Mouse (Mus musculus): Measurements from ENCODE around the gene Rem2. TPM values are rescaled to one million over a fixed set of nuclear protein-coding genes. Genes with fewer than 3 reads are reported as not detected.
A peak's percentile ranks its signal among the peaks of the same experiment; 100 is the strongest.

Gene Rem2
- 12.5 TPM in 2 replicates for polyA plus RNA-seq (2016; fragmentation: Nextera tagmentation; extraction: Ambion mirVana)

DNA sequence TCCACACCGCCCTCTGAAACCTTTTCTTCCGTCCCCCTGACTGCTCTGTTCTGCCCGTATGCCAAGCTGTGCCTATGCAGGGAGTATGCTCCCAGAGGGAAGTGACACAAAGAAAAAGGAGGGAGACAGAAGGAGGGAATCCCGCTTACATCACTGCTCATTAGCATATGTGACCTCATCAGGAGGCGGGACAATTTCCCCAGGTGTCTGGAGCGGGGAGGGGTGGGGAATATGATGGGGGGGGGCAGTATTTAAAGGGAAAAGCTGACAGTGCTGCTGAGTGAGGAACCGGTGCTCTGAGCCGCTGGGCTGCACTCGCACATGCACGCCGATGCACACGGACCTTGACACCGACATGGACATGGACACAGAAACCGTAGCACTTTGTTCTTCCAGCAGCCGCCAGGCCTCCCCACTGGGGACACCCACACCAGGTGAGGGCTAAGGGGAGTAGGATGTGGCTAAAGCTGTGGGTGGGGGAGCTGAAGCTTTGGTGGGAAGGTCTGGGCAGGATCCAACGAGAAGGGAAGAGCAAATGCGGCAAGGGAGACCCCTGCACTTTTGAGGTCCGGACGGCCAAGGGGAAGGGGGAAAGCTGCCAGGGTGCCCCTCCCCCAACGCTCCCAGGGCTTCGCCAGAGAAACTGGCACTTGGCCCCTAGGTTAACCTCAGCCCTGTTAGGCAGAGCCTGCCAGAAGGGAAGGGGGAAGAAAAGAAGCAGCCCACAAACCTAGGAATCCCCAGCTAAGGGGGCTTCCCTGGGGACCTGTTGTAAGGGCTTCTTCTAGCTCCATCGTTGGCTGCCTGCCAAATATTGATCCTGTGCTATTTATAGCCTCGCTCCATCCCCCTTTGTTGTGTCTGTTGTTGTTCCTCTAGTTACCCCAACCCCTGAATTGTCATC lies at the start of gene Rem2:
Gene Rem2 (plus strand): TSS at position 160 of the 904 bp plus-strand sequence.
- 2% methylated on average over 23 of the region's 23 CpGs for WGBS
- H3K4me3 ChIP-seq, result peak within 1 kb of the TSS; percentile 67
- peaks cover 59% of the 10 kb centered on the region for H3K27me3 ChIP-seq (ENCODE audit: poor library complexity, severe bottlenecking)
- H3K4me1 ChIP-seq, result peaks cover 58% of the 10 kb centered on the region
- H3K9me3 ChIP-seq, result no peaks in the 10 kb centered on the region
- H3K36me3 ChIP-seq (replicated peaks), result 0 out of 2 replicates have a peak, but pooled peaks cover 2% of the 10 kb centered on the region
- H3K27ac ChIP-seq, result peak within 1 kb of the TSS; percentile 88
- peak; percentile 68 for DNase-seq (ENCODE audit: extremely low spot score, low spot score)

DNA sequence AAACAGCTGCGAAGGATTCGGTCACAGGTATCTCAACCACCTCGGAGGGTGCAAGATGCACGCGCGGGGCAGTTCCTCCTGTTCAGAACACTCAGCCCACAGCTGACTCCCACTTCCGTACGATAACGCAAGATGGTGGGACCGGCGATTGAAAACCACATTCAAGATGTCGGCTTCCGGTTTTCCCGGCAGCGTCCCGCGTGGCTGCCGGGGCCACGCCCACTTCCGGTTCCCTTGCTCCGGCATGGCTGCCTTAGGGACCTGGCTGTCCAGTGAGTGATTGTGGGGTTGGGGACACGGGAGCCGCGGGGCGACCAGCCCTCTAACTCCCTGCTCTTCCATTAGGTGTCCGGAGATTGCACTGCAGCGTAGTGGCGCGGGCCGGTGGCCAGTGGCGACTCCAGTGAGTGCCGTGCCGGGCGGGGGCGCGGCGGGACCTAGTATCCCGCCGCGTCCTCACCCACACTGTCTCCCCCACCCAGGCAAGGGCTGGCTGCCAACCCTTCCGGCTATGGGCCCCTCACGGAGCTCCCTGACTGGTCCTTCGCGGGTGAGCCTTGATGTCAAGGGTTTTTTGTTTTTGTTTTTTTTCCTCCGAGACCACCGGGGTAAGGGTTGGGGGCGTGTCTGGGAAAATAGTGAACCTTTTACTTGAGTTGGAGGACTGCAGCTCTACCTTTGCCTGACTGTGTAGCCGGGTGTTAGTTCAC lies 49.1 kb upstream of the Rem2 start, which contains the start of gene Mrpl52:
Gene Mrpl52 (plus strand): TSS at position 221 of the 710 bp plus-strand sequence.
- DNase-seq (ENCODE audit: extremely low spot score, low spot score), result peak; percentile 94
- peaks cover 18% of the 10 kb centered on the region for H3K36me3 ChIP-seq (replicated peaks)
- H3K4me3 ChIP-seq, result peak within 1 kb of the TSS; percentile 86
- H3K27ac ChIP-seq, result peak within 1 kb of the TSS; percentile 92
- peaks cover 47% of the 10 kb centered on the region for H3K4me1 ChIP-seq
- WGBS, result under 1% methylated on average over 48 of the region's 48 CpGs
- peaks cover 4% of the 10 kb centered on the region for H3K27me3 ChIP-seq (ENCODE audit: poor library complexity, severe bottlenecking)
- H3K9me3 ChIP-seq, result no peaks in the 10 kb centered on the region

DNA sequence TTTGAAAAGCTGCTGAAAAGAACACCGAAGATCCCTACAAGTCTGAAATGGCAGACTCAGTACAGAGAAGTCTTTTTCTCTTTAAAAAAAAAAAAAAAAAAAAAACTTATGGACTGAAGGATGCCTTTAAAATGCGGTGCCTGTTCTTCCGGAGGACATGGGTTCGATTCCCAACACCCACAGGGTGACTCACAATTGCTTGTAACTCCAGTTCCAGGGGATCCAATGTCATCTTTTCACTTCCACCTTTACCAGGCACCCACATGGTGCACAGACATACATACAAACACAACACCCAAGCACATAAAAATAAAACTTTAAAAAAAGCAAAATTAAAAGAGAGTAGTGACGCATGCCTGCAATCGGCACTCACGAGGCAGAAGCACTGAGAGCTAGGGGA lies 48.2 kb upstream of the Rem2 start:
- Histone ChIP-seq H3K36me3 (replicated peaks) (peaks cover 18% of the 10 kb centered on the region), H3K27me3 (ENCODE audit: poor library complexity, severe bottlenecking) (peaks cover 12% of the 10 kb centered on the region), H3K4me1 (peaks cover 55% of the 10 kb centered on the region), H3K9me3 (no peaks in the 10 kb centered on the region), H3K4me3 (peak overlapping the region; percentile 86), H3K27ac (no peak overlapping the region)
- DNase-seq (ENCODE audit: extremely low spot score, low spot score), result no peak
- WGBS, result 95% methylated on average over 7 of the region's 7 CpGs

DNA sequence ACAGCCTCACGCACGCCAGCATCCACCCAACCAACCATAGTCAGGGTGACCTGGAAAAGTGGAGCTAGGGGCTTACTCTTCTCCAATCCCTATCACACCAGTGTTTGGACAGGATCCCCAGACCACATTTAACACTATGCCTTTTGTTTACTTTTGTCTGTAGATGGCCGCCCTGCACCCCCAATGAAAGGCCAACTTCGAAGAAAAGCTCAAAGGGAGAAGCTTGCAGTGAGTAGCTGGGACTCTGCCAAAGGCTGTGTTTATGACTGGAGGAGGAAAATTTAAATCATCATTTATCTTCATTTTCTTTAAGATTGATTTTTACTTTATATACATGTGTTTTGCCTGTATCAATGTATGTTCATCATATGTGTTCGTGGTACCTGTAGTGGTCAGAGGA lies 47.5 kb upstream of the Rem2 start:
- H3K4me1 ChIP-seq, result peaks cover 62% of the 10 kb centered on the region
- H3K27me3 ChIP-seq (ENCODE audit: poor library complexity, severe bottlenecking), result peaks cover 20% of the 10 kb centered on the region
- no peaks in the 10 kb centered on the region for H3K9me3 ChIP-seq
- no peak for DNase-seq (ENCODE audit: extremely low spot score, low spot score)
- H3K4me3 ChIP-seq, result no peak overlapping the region
- 97% methylated on average over 5 of the region's 5 CpGs for WGBS
- peaks cover 18% of the 10 kb centered on the region for H3K36me3 ChIP-seq (replicated peaks)
- no peak overlapping the region for H3K27ac ChIP-seq

DNA sequence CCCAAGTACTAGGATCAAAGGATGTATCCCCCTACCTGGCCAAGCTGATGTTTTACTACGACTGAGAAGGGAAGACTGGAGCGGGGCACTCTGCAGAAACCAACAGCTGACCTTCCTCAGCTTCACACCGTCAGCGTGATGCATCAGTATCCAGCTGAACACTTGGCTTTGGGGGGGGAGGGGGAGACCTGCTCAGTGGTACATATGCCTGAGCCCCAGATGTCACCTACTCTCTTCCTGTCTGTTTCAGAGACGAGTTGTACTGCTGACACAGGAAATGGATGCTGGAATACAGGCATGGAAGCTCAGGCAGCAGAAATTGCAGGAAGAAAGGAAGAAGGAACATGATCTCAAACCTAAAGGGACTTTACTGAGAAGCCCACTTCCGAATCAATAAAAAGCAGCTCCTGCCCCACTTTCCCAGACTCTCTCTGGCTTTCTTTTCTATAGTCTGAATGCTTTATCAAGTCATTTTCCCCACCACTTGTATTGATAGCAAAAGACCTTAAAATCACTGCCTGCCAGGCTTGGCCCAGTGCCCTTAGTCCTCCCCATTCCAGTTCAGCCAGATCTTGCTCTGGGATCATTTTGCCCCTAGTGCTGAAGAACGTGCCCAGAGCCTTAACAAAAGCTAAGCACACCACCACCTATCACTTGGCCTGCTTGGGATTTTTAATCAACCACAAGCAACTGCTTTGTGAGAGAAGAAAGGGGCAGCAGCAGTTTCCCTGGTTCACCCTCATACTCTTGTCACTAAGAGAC lies 46.4 kb upstream of the Rem2 start:
- Histone ChIP-seq H3K27me3 (ENCODE audit: poor library complexity, severe bottlenecking) (peaks cover 28% of the 10 kb centered on the region), H3K36me3 (replicated peaks) (peaks cover 24% of the 10 kb centered on the region), H3K4me1 (peaks cover 73% of the 10 kb centered on the region), H3K4me3 (peak overlapping the region; percentile 75; the same call in 1 of the 2 replicates), H3K9me3 (no peaks in the 10 kb centered on the region), H3K27ac (peak overlapping the region; percentile 96; the same call in 1 of the 2 replicates)
- DNase-seq (ENCODE audit: extremely low spot score, low spot score), result no peak
- WGBS, result 68% methylated on average over 7 of the region's 7 CpGs

DNA sequence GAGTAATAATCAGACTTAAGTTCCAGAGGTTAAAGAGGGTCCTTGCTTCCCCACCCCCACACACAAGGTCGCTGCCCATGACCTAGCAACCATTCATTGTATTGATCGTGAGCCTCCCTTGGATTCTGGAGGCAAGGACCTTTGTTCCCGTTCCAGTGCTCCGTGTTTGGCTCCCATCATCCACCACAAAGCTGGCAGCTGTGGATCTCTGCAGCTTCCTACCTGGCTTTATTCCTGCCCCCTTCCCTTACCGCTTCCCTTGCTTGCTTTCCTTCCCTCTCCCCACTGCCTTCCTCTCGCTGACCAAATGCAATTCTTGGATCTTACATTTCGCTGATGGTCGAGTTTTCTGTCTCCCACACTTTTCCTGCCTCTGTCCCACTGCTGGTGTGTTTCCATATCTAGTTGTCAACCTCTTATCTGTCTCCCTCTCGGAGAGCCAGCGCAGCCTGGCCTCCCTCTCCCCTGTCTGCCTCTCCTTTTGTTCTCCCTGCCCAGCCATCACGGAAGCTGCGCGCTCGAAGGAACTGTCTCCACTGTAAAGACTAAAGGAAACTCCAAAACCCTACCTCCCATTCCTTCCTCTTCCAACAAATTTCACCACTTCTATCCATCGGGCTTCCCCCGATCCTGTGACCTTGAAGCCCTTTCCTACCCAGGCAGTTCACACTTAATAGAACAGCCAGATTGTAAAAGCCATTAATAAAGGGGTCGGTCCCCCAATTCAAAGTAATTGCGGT lies 45.3 kb upstream of the Rem2 start:
- peak overlapping the region; percentile 96 for H3K27ac ChIP-seq
- H3K36me3 ChIP-seq (replicated peaks), result peaks cover 32% of the 10 kb centered on the region
- no peaks in the 10 kb centered on the region for H3K9me3 ChIP-seq
- peak overlapping the region; percentile 75 for H3K4me3 ChIP-seq
- WGBS, result 4% methylated on average over 18 of the region's 18 CpGs
- no peak for DNase-seq (ENCODE audit: extremely low spot score, low spot score)
- peaks cover 28% of the 10 kb centered on the region for H3K27me3 ChIP-seq (ENCODE audit: poor library complexity, severe bottlenecking)
- H3K4me1 ChIP-seq, result peaks cover 69% of the 10 kb centered on the region

DNA sequence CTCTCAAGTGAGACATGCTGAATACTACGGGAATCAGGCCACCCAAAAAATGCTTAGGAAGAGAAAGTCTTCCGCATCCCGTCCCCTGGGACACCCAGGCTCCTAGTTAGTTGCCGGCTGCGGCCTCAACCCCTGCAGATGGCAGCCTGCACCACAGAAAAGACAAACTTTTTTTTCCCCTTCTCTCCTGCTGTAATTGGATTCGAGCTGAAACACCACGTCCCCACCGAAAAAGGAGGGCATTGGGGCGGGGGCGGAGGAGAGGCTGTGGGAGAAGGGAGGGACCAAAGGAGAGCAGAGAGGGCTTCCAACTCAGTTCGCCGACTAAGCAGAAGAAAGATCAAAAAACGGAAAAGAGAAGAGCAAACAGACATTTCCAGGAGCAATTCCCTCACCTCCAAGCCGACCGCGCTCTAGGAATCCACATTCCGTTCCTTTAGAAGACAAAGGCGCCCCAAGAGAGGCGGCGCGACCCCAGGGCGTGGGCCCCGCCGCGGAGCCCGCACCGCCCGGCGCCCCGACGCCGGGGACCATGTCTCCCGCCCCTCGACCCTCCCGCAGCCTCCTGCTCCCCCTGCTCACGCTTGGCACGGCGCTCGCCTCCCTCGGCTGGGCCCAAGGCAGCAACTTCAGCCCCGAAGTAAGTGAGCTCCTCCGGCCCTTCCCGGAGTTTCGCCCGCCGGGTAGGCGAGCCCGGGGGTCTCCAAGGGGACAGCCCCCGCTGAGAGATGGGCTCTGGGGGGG lies 44.4 kb upstream of the Rem2 start, which contains the start of gene Mmp14:
Gene Mmp14 (plus strand): TSS at position 279 of the 744 bp plus-strand sequence.
- Histone ChIP-seq H3K4me1 (peaks cover 63% of the 10 kb centered on the region), H3K4me3 (peak within 1 kb of the TSS; percentile 75), H3K36me3 (replicated peaks) (peaks cover 41% of the 10 kb centered on the region), H3K27me3 (ENCODE audit: poor library complexity, severe bottlenecking) (peaks cover 28% of the 10 kb centered on the region), H3K27ac (peak within 1 kb of the TSS; percentile 96), H3K9me3 (no peaks in the 10 kb centered on the region)
- WGBS, result under 1% methylated on average over 49 of the region's 49 CpGs
- peak; percentile 74 for DNase-seq (ENCODE audit: extremely low spot score, low spot score)

DNA sequence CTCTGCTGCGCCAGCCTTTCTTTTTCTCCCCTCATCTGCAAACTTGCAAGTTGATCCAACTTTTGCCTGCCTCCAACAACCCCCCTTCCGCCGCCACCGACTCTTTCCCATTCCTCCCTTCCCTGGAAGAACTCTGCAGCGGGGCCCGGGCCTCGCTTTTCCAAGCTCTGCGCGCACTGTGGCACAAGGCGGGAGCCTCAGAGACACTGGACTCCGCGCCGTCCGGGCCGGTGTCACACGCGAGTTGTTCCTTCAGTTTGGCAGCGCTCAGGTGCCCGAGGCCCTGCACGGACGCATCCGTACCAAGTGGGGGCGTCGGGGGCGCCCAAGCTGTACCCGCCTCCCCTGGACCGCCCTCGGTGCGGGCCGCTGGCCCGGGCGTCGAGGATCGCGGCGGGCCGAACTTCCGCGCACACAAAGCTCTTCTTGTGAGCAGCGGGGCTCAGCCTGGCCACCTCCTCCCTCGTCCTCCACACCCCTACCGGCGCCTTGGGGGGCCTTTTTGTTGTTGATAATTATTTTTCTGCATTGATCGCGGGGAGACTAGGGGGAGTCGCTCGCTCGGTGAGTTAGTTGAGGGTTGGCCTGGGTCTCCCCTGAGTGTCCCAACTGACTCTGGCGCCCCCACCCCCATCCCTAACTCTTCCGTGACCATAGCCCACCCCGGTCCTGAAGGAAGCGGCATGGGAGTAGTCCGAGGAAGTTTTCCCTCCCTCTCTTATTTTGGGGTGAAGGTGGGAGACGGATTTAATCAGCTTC lies 43.6 kb upstream of the Rem2 start:
- peak; percentile 60 for DNase-seq (ENCODE audit: extremely low spot score, low spot score)
- peaks cover 48% of the 10 kb centered on the region for H3K36me3 ChIP-seq (replicated peaks)
- H3K4me3 ChIP-seq, result peak overlapping the region; percentile 75
- no peaks in the 10 kb centered on the region for H3K9me3 ChIP-seq
- peak overlapping the region; percentile 96 for H3K27ac ChIP-seq
- H3K27me3 ChIP-seq (ENCODE audit: poor library complexity, severe bottlenecking), result peaks cover 28% of the 10 kb centered on the region
- 4% methylated on average over 54 of the region's 54 CpGs for WGBS
- H3K4me1 ChIP-seq, result peaks cover 62% of the 10 kb centered on the region

DNA sequence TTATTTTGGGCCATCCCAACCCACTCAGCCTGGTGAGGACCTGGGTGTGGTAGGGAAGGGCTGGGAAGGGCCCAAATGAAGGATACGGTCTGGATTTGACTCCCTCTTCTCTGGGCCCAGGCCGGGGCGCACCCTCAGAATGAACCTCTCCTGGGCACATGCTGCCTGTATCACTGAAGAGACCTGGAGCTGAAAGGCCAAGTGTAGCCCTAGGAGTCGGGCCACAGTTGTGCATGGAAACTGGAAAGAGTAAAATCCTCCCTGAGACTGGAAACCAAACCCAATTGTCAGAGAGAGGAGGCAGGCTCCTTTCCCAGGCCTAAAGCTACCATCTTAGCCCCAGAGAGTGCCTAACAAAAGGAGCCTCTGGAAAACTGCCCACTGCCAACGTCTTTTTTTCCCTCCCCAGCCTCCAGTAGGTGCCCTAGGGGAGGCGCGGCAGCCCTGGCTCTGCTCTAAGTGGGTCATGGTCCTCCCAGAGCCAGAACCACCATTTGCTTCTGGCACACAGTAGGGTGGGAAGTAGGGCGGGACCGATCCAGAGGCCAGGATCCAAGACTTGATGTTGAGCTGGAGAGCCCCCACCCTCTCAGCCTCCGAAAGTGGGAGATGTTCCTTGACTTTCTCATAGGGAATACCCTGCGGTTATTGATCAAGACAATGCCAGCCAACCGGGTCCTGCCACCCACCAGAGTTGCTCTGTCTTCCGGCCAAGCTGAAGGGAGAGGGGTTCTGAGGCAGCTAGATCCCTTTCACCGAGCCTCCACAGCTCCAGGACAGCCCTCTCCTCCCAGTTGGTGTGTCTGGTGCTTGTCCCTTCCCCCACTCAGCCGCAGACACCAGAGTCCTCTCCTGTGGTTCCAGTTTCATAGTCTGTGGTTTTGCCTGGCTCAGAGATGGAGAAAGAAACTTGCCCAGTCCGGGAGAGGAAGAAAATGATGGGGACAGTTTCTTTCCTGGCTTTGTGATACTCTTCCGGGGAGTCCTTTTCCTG lies 42.8 kb upstream of the Rem2 start:
- DNase-seq (ENCODE audit: extremely low spot score, low spot score), result no peak
- no peaks in the 10 kb centered on the region for H3K9me3 ChIP-seq
- 43% methylated on average over 17 of the region's 17 CpGs for WGBS
- H3K4me1 ChIP-seq, result peaks cover 56% of the 10 kb centered on the region
- peak overlapping the region; percentile 75 for H3K4me3 ChIP-seq
- peaks cover 28% of the 10 kb centered on the region for H3K27me3 ChIP-seq (ENCODE audit: poor library complexity, severe bottlenecking)
- H3K36me3 ChIP-seq (replicated peaks), result peaks cover 56% of the 10 kb centered on the region
- H3K27ac ChIP-seq, result peak overlapping the region; percentile 96

DNA sequence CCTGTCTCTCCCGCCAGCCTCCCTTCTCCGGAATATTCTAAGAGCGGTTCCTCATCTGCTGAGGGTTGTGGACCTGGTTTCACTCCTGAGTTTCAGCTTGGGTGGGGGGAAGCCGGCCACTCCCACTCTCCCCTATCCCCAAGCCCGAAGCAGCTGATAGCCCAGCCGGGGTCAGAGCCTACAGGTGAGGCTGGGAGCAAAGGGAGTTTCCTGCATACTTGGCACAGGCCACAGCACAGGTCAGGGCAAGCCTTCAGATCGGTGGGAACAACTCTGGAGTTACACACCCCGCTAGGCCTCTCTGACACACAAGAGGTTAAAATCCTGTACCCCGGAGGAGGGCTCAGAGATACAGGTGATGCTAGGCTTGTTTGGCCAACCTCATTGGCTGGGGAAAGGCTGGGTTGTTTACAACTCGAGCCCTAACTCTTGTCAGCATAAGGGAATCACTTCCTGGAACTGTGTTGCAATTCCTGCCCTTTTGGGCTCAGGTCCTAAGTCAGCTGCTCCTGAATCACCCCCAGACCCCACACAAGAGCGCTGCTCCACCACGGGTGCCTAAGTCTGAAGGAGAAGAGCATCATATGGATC lies 41.9 kb upstream of the Rem2 start:
- Histone ChIP-seq H3K9me3 (no peaks in the 10 kb centered on the region), H3K4me3 (peak overlapping the region; percentile 75), H3K4me1 (peaks cover 57% of the 10 kb centered on the region), H3K27ac (peak overlapping the region; percentile 96), H3K27me3 (ENCODE audit: poor library complexity, severe bottlenecking) (peaks cover 28% of the 10 kb centered on the region), H3K36me3 (replicated peaks) (peaks cover 56% of the 10 kb centered on the region)
- DNase-seq (ENCODE audit: extremely low spot score, low spot score), result no peak
- 68% methylated on average over 12 of the region's 12 CpGs for WGBS
